9 mouse cellular contexts compared by ENCODE assay signal in the genomic region with DNA sequence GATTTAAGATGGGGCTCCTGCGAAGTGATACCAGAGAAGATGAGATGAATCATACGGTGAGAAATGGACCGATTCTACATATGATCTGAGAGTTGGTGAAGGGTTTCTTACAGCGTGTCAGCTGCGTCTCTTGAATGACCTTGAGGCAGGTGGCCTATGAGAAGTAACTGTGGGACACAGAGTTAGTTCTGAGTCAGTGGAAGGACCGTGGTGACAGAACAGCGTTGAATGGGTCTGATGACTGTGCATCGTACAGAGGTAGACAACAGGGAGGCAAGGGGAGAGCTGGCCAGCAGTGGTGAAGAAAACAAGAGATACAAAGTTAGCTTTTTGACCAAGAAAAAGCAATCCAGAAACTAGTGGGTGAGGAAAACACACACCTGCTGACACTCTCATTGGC. TPM values are rescaled to one million over a fixed set of nuclear protein-coding genes. Genes with fewer than 3 reads are reported as not detected.
A peak's percentile ranks its signal among the peaks of the same experiment; 100 is the strongest.
DNase-seq lines count a peak whose midpoint lies in the region; ATAC-seq and TF ChIP-seq lines count a peak whose summit lies in the region.
"Had no signal": no experiment of that assay in that cellular context is flagged by ENCODE, and none has a peak within 500 bp of the region (broad histone marks: within the 10 kb centered on the region; RNA-seq: fewer than 3 reads in every experiment).

No protein-coding gene starts in this region.

- no peak for DNase-seq in forebrain, embryonic 11.5 days (ENCODE audit: low spot score)
- no peak for DNase-seq in lung, postnatal 0 days (ENCODE audit: low spot score)
- DNase-seq in lung, postnatal 36 days: no peak
- DNase-seq in limb, embryonic 11.5 days (ENCODE audit: low spot score): no peak
- DNase-seq in splenic B cell, adult 2 months (ENCODE audit: low read depth, low spot score): peak; percentile 53
- no peak for DNase-seq in left cerebral cortex, postnatal 10 days (ENCODE audit: extremely low spot score in 1 of 2, low spot score in 2 of 2)
- DNase-seq in thymus, postnatal 36 days: no peak

- TF ChIP-seq EP300 in lung, postnatal 0 days (IDR thresholded peaks at IDR 0.05): no peak

- H3K9ac ChIP-seq in forebrain, embryonic 11.5 days (ENCODE audit: low read length): no peak overlapping the region
- H3K9ac ChIP-seq in forebrain, embryonic 16.5 days (replicated peaks; ENCODE audit: low read depth, low read length): no peak overlapping the region
- H3K9ac ChIP-seq in lung, postnatal 0 days (replicated peaks; ENCODE audit: low read depth): 0 out of 2 replicates have a peak overlapping the region, but pooled peaks have one; percentile 69
- H3K9ac ChIP-seq in limb, embryonic 11.5 days (ENCODE audit: low read length): peak overlapping the region; percentile 74

- WGBS in forebrain, embryonic 11.5 days: 77% methylated on average over 8 of the region's 8 CpGs
- 83% methylated on average over 8 of the region's 8 CpGs for WGBS in forebrain, embryonic 16.5 days
- WGBS in lung, postnatal 0 days: 74% methylated on average over 8 of the region's 8 CpGs
- WGBS in limb, embryonic 11.5 days: 77% methylated on average over 8 of the region's 8 CpGs

- ATAC-seq in forebrain, embryonic 11.5 days (replicated peaks; ENCODE audit: low FRiP score): no peak
- no peak for ATAC-seq in forebrain, embryonic 16.5 days
- ATAC-seq in lung, postnatal 0 days: no peak
- ATAC-seq in limb, embryonic 11.5 days (ENCODE audit: insufficient number of reproducible peaks, low FRiP score, low TSS enrichment, low read depth): no peak

- TF ChIP-seq CTCF in lung, postnatal 0 days (IDR thresholded peaks at IDR 0.05): no peak

- H3K4me3 ChIP-seq in forebrain, embryonic 11.5 days (ENCODE audit: low read depth, low read length): no peak overlapping the region
- no peak overlapping the region for H3K4me3 ChIP-seq in forebrain, embryonic 16.5 days (replicated peaks; ENCODE audit: low read length)
- H3K4me3 ChIP-seq in lung, postnatal 0 days (ENCODE audit: low read depth, low read length): no peak overlapping the region
- no peak overlapping the region for H3K4me3 ChIP-seq in limb, embryonic 11.5 days (ENCODE audit: low read depth, low read length)

- no peaks in the 10 kb centered on the region for H3K36me3 ChIP-seq in forebrain, embryonic 11.5 days (ENCODE audit: control insufficient read depth, insufficient read depth, low read length)
- H3K36me3 ChIP-seq in forebrain, embryonic 16.5 days (ENCODE audit: control insufficient read depth, insufficient read depth): no peaks in the 10 kb centered on the region
- no peaks in the 10 kb centered on the region for H3K36me3 ChIP-seq in lung, postnatal 0 days (ENCODE audit: insufficient read depth, low read length)
- H3K36me3 ChIP-seq in limb, embryonic 11.5 days (ENCODE audit: control insufficient read depth, insufficient read depth, low read length): no peaks in the 10 kb centered on the region
- H3K36me3 ChIP-seq in splenic B cell, adult 2 months (ENCODE audit: control insufficient read depth, insufficient read depth, low read length, poor library complexity, severe bottlenecking): peaks cover under 1% of the 10 kb centered on the region; the same call in 1 of the 2 replicates

- H3K4me2 ChIP-seq in forebrain, embryonic 11.5 days (ENCODE audit: low read depth, low read length, severe bottlenecking): peak overlapping the region; percentile 61; the same call in 1 of the 2 replicates
- H3K4me2 ChIP-seq in forebrain, embryonic 16.5 days (ENCODE audit: low read length): no peak overlapping the region; the same call in 1 of the 2 replicates
- H3K4me2 ChIP-seq in lung, postnatal 0 days (replicated peaks; ENCODE audit: low read depth, low read length): peak overlapping the region; percentile 76
- peak overlapping the region; percentile 64 for H3K4me2 ChIP-seq in limb, embryonic 11.5 days (ENCODE audit: low read depth, severe bottlenecking)

- H3K4me1 ChIP-seq in forebrain, embryonic 11.5 days (replicated peaks; ENCODE audit: control insufficient read depth, insufficient read depth, low read length): peaks cover 11% of the 10 kb centered on the region
- H3K4me1 ChIP-seq in forebrain, embryonic 16.5 days (replicated peaks; ENCODE audit: control insufficient read depth, insufficient read depth, low read length): peaks cover 40% of the 10 kb centered on the region
- peaks cover 13% of the 10 kb centered on the region; the same call in 1 of the 2 replicates for H3K4me1 ChIP-seq in lung, postnatal 0 days (ENCODE audit: insufficient read depth, low read depth, low read length)
- peaks cover 20% of the 10 kb centered on the region for H3K4me1 ChIP-seq in limb, embryonic 11.5 days (ENCODE audit: control insufficient read depth, insufficient read depth, low read length)

- no peaks in the 10 kb centered on the region for H3K9me3 ChIP-seq in forebrain, embryonic 11.5 days (ENCODE audit: control insufficient read depth, low read length)
- H3K9me3 ChIP-seq in forebrain, embryonic 16.5 days (ENCODE audit: control insufficient read depth, low read length): no peaks in the 10 kb centered on the region
- no peaks in the 10 kb centered on the region for H3K9me3 ChIP-seq in lung, postnatal 0 days (ENCODE audit: low read length)
- H3K9me3 ChIP-seq in limb, embryonic 11.5 days (ENCODE audit: control insufficient read depth, low read length): no peaks in the 10 kb centered on the region

- H3K27me3 ChIP-seq in forebrain, embryonic 11.5 days (ENCODE audit: control insufficient read depth, insufficient read depth, low read length): no peaks in the 10 kb centered on the region
- no peaks in the 10 kb centered on the region for H3K27me3 ChIP-seq in forebrain, embryonic 16.5 days (replicated peaks; ENCODE audit: control insufficient read depth, insufficient read depth, low read length)
- no peaks in the 10 kb centered on the region for H3K27me3 ChIP-seq in lung, postnatal 0 days (replicated peaks; ENCODE audit: insufficient read depth, low read length)
- H3K27me3 ChIP-seq in limb, embryonic 11.5 days (ENCODE audit: control insufficient read depth, insufficient read depth, low read length): no peaks in the 10 kb centered on the region
- H3K27me3 ChIP-seq in splenic B cell, adult 2 months (ENCODE audit: control insufficient read depth, insufficient read depth, low read length, poor library complexity, severe bottlenecking): no peaks in the 10 kb centered on the region

- H3K27ac ChIP-seq in forebrain, embryonic 11.5 days (ENCODE audit: low read depth, low read length): no peak overlapping the region
- H3K27ac ChIP-seq in forebrain, embryonic 16.5 days (ENCODE audit: low read length): no peak overlapping the region
- peak overlapping the region; percentile 94 for H3K27ac ChIP-seq in lung, postnatal 0 days (ENCODE audit: low read length)
- no peak overlapping the region; the same call in 1 of the 2 replicates for H3K27ac ChIP-seq in limb, embryonic 11.5 days (replicated peaks; ENCODE audit: low read depth, low read length)

- intact Hi-C loops in left cerebral cortex, postnatal 10 days (cut with DNase I): no loop called here

RNA-seq across cellular contexts. Expression of a gene that starts 0.7 kb away (rescaled TPM):
- 13.6 and 13.7 TPM in 2 replicates for polyA plus RNA-seq in forebrain, embryonic 11.5 days (2014; fragmentation: Nextera tagmentation; extraction: Ambion mirVana)
- polyA plus RNA-seq in forebrain, embryonic 16.5 days (2015; fragmentation: Nextera tagmentation; extraction: Ambion mirVana): 7.4 and 8.1 TPM in 2 replicates
- polyA plus RNA-seq in lung, postnatal 0 days (2015; fragmentation: Nextera tagmentation; extraction: Ambion mirVana): 6.4 and 6.8 TPM in 2 replicates
- 18.7 and 19.6 TPM in 2 replicates for polyA plus RNA-seq in limb, embryonic 11.5 days (2014; fragmentation: Nextera tagmentation; extraction: Ambion mirVana)
- total RNA-seq in left cerebral cortex, postnatal 10 days (2021): 10 to 100 TPM; 13.3 to 14.5 TPM

RNA-seq across cellular contexts. Expression of a gene that starts 2.6 kb away (rescaled TPM):
- 37.6 and 39.4 TPM in 2 replicates for polyA plus RNA-seq in forebrain, embryonic 11.5 days (2014; fragmentation: Nextera tagmentation; extraction: Ambion mirVana)
- polyA plus RNA-seq in forebrain, embryonic 16.5 days (2015; fragmentation: Nextera tagmentation; extraction: Ambion mirVana): 104 and 120 TPM in 2 replicates
- polyA plus RNA-seq in lung, postnatal 0 days (2015; fragmentation: Nextera tagmentation; extraction: Ambion mirVana): 30.8 and 34.3 TPM in 2 replicates
- 19.2 and 24.3 TPM in 2 replicates for polyA plus RNA-seq in limb, embryonic 11.5 days (2014; fragmentation: Nextera tagmentation; extraction: Ambion mirVana)
- 10 to 100 TPM; 89.0 to 93.1 TPM for total RNA-seq in left cerebral cortex, postnatal 10 days (2021)

RNA-seq across cellular contexts. Expression of a gene that starts 46.2 kb away (rescaled TPM):
- polyA plus RNA-seq in forebrain, embryonic 11.5 days (2014; fragmentation: Nextera tagmentation; extraction: Ambion mirVana): 18.1 and 21.1 TPM in 2 replicates
- 74.4 and 88.4 TPM in 2 replicates for polyA plus RNA-seq in forebrain, embryonic 16.5 days (2015; fragmentation: Nextera tagmentation; extraction: Ambion mirVana)
- not detected in 2 replicates for polyA plus RNA-seq in lung, postnatal 0 days (2015; fragmentation: Nextera tagmentation; extraction: Ambion mirVana)
- polyA plus RNA-seq in limb, embryonic 11.5 days (2014; fragmentation: Nextera tagmentation; extraction: Ambion mirVana): 0.48 and 0.60 TPM in 2 replicates
- 100 to 1,000 TPM; 130 to 138 TPM for total RNA-seq in left cerebral cortex, postnatal 10 days (2021)
- polyA plus RNA-seq: activated CD4-positive, CD25-positive, alpha-beta regulatory T cell, adult 4 months had no signal

RNA-seq across cellular contexts. Expression of a gene that starts 46.2 kb away (rescaled TPM):
- 9.4 and 11.7 TPM in 2 replicates for polyA plus RNA-seq in forebrain, embryonic 11.5 days (2014; fragmentation: Nextera tagmentation; extraction: Ambion mirVana)
- polyA plus RNA-seq in forebrain, embryonic 16.5 days (2015; fragmentation: Nextera tagmentation; extraction: Ambion mirVana): 16.8 and 25.5 TPM in 2 replicates
- 21.6 and 28.5 TPM in 2 replicates for polyA plus RNA-seq in lung, postnatal 0 days (2015; fragmentation: Nextera tagmentation; extraction: Ambion mirVana)
- 30.8 and 37.6 TPM in 2 replicates for polyA plus RNA-seq in limb, embryonic 11.5 days (2014; fragmentation: Nextera tagmentation; extraction: Ambion mirVana)
- total RNA-seq in left cerebral cortex, postnatal 10 days (2021): 10 to 100 TPM; 14.0 to 14.3 TPM

Comparison
In these comparisons a context has a peak if more than half of its experiments do, and no peak if none do; other contexts are left out.
1. H3K9ac ChIP-seq: peak in lung, postnatal 0 days (single experiment) and limb, embryonic 11.5 days (single experiment); none in forebrain, embryonic 11.5 days (single experiment) and forebrain, embryonic 16.5 days (single experiment).
2. RNA of a gene that starts 46.2 kb away (polyA plus RNA-seq): 74.4 to 88.4 TPM in forebrain, embryonic 16.5 days and 18.1 to 21.1 TPM in forebrain, embryonic 11.5 days; 0.48 to 0.60 TPM in limb, embryonic 11.5 days and not detected in lung, postnatal 0 days; every median in the first group is over 10 times any median in the second.